Mouse (Mus musculus): ENCODE data around the gene Ddr1. TPM values are rescaled to one million over a fixed set of nuclear protein-coding genes. Genes with fewer than 3 reads are reported as not detected.

Ddr1 gene
- polyA plus RNA-seq, 1 experiment from 2014 or later: 49.1 TPM

DNA sequence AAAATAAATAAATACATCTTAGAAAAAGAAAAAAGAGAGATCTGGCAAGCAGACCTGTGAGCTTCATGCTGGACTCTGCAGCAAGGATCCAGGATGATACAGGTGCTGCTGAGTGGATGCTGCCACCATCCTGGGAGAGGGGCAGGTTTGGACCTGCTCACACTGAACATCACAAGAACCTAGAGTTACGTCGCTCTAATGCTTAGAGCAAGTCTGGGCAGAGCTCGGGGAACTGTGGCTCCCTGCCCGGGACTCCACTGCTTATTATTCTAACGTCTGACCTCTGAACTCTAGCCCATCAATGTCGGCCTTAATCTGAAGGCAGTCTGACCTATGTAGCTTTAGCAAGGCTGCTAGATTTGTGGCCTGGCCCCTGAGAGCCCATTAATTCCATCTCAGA, 23.8 kb downstream of the Ddr1 start:
- peak; percentile 43 for DNase-seq (ENCODE audit: low spot score)

DNA sequence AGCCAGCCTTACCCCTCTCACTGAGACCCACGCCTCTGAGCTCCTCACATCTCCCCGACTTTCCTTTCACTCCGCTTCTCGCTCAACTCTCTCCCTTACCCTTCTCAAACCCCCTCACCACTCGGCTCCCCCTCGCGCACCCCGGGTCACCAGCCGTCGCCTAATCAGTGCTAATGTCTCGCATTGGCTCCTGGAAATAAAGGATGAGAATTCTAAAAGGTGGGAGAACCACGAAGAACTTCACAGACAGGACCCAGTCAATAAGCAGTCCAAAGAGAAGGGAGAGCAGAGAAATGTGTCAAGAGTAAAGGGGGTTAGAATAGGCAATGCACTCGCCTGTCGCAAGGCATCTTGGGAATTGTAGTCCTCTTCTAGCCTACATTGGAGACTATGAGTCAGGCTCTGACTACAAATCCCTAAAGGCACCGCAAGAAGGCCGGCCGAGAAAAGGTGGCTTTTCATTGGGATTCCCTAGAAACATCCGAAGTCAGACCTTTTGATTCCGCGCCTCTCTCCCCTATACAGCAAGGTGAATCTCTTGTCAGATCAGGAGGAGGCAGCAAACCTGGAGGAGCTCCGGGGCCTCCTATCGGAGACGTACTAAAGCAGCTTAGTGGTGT, 30.9 kb downstream of the Ddr1 start, which contains the start of gene Gtf2h4:
Gtf2h4 (minus strand) TSS at position 324 of the 620 bp plus-strand sequence.
- DNase-seq (ENCODE audit: low spot score): peak; percentile 84
- Histone ChIP-seq H3K36me3 (replicated peaks) (peaks cover 26% of the 10 kb centered on the region), H3K27ac (replicated peaks) (peak within 1 kb of the TSS; percentile 86), H3K27me3 (replicated peaks; ENCODE audit: low read depth, poor library complexity, severe bottlenecking) (no peaks in the 10 kb centered on the region), H3K9me3 (no peaks in the 10 kb centered on the region), H3K4me3 (peak within 1 kb of the TSS; percentile 70), H3K4me1 (peaks cover 10% of the 10 kb centered on the region)
- WGBS: 2% methylated on average over 23 of the region's 23 CpGs

More for the DNA sequence above, 23.8 kb downstream of the Ddr1 start:
- Histone ChIP-seq H3K27me3 (replicated peaks; ENCODE audit: low read depth, poor library complexity, severe bottlenecking) (no peaks in the 10 kb centered on the region), H3K36me3 (replicated peaks) (peaks cover 51% of the 10 kb centered on the region), H3K4me3 (no peak overlapping the region), H3K4me1 (peaks cover 11% of the 10 kb centered on the region), H3K9me3 (no peaks in the 10 kb centered on the region), H3K27ac (replicated peaks) (no peak overlapping the region)
- WGBS: 24% methylated on average over 6 of the region's 6 CpGs

DNA sequence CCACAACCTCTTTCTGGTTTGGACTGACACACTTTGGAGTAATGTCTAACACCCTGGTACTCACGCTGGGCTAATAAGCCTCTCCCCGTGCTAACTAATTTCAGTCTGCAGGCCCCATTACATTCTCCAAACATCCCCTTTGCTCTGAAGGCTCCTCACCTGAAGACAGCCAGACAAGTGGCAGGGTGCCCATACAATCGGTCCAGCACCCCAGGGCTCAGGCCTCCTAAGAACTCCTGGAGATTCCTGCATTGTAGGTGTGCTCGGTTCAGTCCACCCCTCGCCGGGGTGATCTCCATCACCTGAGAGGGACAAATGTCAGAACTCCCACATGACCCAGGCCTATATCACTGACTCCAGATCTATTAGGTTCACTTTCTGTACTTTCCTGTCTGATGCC, 31.9 kb downstream of the Ddr1 start:
- Histone ChIP-seq H3K36me3 (replicated peaks) (peaks cover 26% of the 10 kb centered on the region), H3K9me3 (no peaks in the 10 kb centered on the region), H3K4me3 (peak overlapping the region; percentile 70), H3K27me3 (replicated peaks; ENCODE audit: low read depth, poor library complexity, severe bottlenecking) (no peaks in the 10 kb centered on the region), H3K4me1 (peaks cover 18% of the 10 kb centered on the region), H3K27ac (replicated peaks) (no peak overlapping the region)
- 89% methylated on average over 6 of the region's 6 CpGs for WGBS
- no peak for DNase-seq (ENCODE audit: low spot score)

DNA sequence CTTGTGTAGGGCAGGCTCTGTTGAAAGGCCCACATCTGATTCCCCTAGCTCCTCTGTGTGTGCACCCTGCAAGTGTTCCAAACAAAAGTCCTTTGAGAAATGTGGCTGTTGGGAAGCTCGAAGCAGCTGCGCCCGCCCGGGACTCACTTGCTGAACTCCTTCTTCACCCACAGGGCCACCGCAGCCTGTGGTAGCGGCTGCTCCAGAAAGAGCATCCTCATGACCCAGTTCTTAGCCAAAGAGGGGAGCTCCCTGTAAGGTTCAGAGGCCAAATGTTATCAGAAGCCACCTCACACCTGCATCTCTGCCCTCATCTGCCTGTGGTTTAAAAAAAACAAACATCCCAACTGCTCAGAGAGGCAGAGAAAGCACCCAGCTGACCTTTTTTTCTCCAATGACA, 32.6 kb downstream of the Ddr1 start:
- Histone ChIP-seq H3K9me3 (no peaks in the 10 kb centered on the region), H3K27me3 (replicated peaks; ENCODE audit: low read depth, poor library complexity, severe bottlenecking) (no peaks in the 10 kb centered on the region), H3K4me1 (peaks cover 22% of the 10 kb centered on the region), H3K36me3 (replicated peaks) (peaks cover 26% of the 10 kb centered on the region), H3K27ac (replicated peaks) (no peak overlapping the region), H3K4me3 (no peak overlapping the region)
- no peak for DNase-seq (ENCODE audit: low spot score)
- 91% methylated on average over 6 of the region's 6 CpGs for WGBS

DNA sequence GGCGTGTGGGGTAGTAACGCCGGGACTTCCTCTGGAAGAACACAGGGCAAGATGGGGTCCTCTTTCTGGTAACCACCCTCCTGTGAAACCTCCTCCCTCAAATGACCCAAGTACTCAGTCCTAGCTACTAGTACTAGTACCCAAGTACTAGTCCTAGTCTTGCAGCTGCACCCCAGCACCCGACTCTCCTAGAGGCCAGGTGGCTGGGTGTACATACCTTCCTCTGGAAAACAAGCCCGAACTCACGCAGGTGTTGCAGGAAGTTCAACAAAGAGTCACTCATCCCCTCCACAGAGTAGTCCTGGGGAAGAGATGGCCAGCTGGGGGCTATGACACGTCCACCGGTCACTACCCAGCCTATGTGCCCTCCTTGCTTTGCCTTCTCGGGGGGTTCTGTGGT, 34.7 kb downstream of the Ddr1 start:
- no peaks in the 10 kb centered on the region for H3K27me3 ChIP-seq (replicated peaks; ENCODE audit: low read depth, poor library complexity, severe bottlenecking)
- WGBS: 93% methylated on average over 9 of the region's 9 CpGs
- 0 out of 2 replicates have a peak overlapping the region, but pooled peaks have one; percentile 12 for H3K4me3 ChIP-seq
- H3K9me3 ChIP-seq: no peaks in the 10 kb centered on the region
- peaks cover 32% of the 10 kb centered on the region for H3K4me1 ChIP-seq
- no peak for DNase-seq (ENCODE audit: low spot score)
- H3K27ac ChIP-seq (replicated peaks): no peak overlapping the region
- peaks cover 39% of the 10 kb centered on the region for H3K36me3 ChIP-seq (replicated peaks)

DNA sequence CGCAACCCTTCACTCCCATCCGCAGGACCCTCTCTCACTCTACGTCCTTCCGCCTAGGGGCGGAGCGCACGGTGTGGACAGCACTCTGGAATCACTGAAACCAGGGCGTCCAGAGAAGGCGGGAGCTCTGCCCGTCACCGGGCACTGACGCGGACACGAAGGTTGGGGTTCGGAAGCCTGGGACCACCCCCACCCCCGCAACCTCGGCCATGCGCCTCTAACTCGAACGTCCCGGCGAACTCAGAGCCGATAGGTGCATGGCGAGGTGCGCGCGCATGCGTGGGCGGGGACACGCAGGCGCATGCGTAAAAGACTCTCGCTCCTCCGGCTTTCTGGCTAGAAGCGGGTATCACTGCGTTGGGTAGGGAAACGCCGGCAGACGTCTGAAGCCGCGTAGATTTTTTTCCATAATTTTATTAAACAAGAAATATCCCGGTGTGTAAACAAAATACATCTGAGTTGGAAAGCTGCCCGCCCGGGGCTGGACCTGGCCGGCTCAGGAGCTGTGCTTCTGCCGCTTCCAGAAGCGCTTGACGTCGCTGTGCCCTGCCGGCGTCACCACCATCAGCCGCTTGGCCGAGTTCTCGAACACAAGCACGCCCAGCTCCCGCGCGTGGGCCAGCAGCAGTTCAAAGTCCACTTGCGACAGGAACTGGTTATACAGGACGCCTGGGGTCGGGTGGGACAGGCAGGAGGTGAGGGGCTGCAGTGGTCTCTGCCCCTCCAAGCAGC, 36.9 kb downstream of the Ddr1 start, which contains the start of gene Vars2:
Vars2 (minus strand) TSS at position 259 of the 732 bp plus-strand sequence.
- Histone ChIP-seq H3K9me3 (no peaks in the 10 kb centered on the region), H3K4me1 (peaks cover 24% of the 10 kb centered on the region), H3K4me3 (peak within 1 kb of the TSS; percentile 80), H3K36me3 (replicated peaks) (peaks cover 59% of the 10 kb centered on the region), H3K27ac (replicated peaks) (peak within 1 kb of the TSS; percentile 94), H3K27me3 (replicated peaks; ENCODE audit: low read depth, poor library complexity, severe bottlenecking) (no peaks in the 10 kb centered on the region)
- DNase-seq (ENCODE audit: low spot score): peak; percentile 97
- under 1% methylated on average over 61 of the region's 61 CpGs for WGBS

DNA sequence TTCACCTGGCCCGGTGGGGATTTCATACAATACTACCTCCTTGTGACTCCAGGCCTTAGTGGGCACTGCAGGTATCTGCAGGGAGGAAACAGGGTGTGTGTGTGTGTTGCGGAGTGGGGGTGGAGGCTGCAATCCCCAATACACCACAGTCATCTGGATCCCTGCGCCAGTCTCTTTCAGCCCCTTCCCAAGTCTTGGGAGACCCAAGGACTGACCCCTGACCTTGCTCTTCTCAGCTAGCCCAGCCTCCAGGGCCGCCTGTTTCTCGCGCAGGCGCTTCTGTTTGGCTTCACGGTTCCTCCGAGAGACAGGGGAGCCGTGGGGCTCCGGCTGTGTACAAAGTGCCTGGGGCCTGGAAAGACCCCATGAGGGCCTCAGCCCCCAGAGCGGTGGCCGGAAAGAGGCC, 37.6 kb downstream of the Ddr1 start:
- H3K36me3 ChIP-seq (replicated peaks): peaks cover 62% of the 10 kb centered on the region
- H3K27me3 ChIP-seq (replicated peaks; ENCODE audit: low read depth, poor library complexity, severe bottlenecking): no peaks in the 10 kb centered on the region
- DNase-seq (ENCODE audit: low spot score): peak; percentile 75
- H3K4me3 ChIP-seq: peak overlapping the region; percentile 80
- WGBS: 3% methylated on average over 13 of the region's 13 CpGs
- no peaks in the 10 kb centered on the region for H3K9me3 ChIP-seq
- peak overlapping the region; percentile 94 for H3K27ac ChIP-seq (replicated peaks)
- H3K4me1 ChIP-seq: peaks cover 22% of the 10 kb centered on the region

DNA sequence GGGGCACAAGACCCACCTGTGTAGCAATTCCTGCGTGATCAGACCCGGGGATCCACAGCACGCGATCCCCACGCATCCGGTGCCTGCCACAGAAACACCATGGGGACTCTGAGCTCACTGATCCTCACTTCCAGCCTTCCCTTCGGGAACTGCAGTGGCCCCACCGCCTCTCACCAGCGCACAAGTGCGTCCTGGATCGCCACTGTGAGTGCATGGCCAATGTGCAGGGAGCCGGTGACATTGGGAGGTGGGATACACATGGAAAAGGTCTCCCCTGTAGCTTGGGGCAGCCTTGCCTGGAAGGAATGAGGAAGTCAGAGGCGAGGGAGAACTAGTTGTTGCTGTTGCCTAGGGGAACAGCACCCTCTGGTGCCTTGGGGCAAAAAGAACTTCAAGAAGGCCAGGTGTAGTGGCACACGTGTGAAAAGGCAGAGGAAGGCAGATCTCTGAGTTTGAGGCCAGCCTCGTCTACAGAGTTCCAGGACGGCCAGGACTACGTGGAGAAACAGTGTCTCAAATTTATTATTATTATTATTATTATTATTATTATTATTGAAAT, 38.4 kb downstream of the Ddr1 start:
- no peak for DNase-seq (ENCODE audit: low spot score)
- no peaks in the 10 kb centered on the region for H3K9me3 ChIP-seq
- H3K4me3 ChIP-seq: 0 out of 2 replicates have a peak overlapping the region, but pooled peaks have one; percentile 4
- H3K4me1 ChIP-seq: peaks cover 22% of the 10 kb centered on the region
- WGBS: 81% methylated on average over 17 of the region's 17 CpGs
- no peak overlapping the region for H3K27ac ChIP-seq (replicated peaks)
- no peaks in the 10 kb centered on the region for H3K27me3 ChIP-seq (replicated peaks; ENCODE audit: low read depth, poor library complexity, severe bottlenecking)
- peaks cover 67% of the 10 kb centered on the region for H3K36me3 ChIP-seq (replicated peaks)

DNA sequence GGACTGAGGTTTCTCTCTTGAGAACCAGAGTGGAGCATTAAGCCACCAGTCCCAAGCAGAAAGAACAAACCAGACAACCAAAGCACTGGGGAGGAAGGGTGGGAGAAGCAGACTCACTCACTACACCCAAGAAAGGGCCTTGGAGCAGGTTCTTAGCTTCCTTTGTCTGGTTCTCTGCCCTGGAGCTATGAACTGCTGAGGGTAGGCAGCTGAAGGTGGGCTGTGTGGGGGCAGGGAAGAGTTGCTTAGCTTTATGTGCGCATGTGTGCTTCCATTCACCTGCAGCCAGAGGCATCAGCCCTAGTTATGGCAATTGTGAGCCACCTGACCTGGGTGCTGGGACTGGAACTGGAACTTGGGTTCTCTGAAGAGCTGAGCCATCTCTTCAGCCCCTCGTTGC, 51.3 kb downstream of the Ddr1 start:
- no peak for DNase-seq (ENCODE audit: low spot score)
- Histone ChIP-seq H3K27ac (replicated peaks) (peak overlapping the region; percentile 44), H3K27me3 (replicated peaks; ENCODE audit: low read depth, poor library complexity, severe bottlenecking) (no peaks in the 10 kb centered on the region), H3K4me3 (no peak overlapping the region), H3K36me3 (replicated peaks) (peaks cover 38% of the 10 kb centered on the region), H3K4me1 (peaks cover 2% of the 10 kb centered on the region; the same call in 1 of the 2 replicates), H3K9me3 (no peaks in the 10 kb centered on the region)
- WGBS: 77% methylated on average over 2 of the region's 2 CpGs

DNA sequence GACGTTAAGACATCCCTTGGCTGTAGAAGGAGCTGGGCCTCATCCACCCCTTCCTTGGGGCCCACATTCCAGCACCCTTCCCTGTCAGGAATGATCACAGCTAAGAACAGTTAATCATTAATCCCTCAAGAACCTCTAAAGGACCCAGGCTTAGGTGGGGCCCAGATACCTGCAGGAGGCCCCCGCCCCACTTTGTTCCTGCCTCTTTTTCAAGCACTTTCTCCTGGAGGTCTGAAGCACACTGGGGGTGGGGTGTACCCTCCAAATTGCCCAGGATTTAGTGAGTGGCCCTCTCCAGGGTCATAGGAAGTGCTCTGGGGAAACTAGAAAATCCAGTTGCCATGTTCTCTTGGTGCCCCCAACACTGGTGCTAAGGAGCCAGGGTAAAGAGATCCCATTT, 55.0 kb downstream of the Ddr1 start:
- H3K4me1 ChIP-seq: peaks cover 2% of the 10 kb centered on the region; the same call in 1 of the 2 replicates
- 69% methylated on average over 2 of the region's 2 CpGs for WGBS
- H3K27me3 ChIP-seq (replicated peaks; ENCODE audit: low read depth, poor library complexity, severe bottlenecking): no peaks in the 10 kb centered on the region
- H3K4me3 ChIP-seq: no peak overlapping the region
- no peak for DNase-seq (ENCODE audit: low spot score)
- no peaks in the 10 kb centered on the region for H3K9me3 ChIP-seq
- no peak overlapping the region for H3K27ac ChIP-seq (replicated peaks)
- H3K36me3 ChIP-seq (replicated peaks): peaks cover 1% of the 10 kb centered on the region

DNA sequence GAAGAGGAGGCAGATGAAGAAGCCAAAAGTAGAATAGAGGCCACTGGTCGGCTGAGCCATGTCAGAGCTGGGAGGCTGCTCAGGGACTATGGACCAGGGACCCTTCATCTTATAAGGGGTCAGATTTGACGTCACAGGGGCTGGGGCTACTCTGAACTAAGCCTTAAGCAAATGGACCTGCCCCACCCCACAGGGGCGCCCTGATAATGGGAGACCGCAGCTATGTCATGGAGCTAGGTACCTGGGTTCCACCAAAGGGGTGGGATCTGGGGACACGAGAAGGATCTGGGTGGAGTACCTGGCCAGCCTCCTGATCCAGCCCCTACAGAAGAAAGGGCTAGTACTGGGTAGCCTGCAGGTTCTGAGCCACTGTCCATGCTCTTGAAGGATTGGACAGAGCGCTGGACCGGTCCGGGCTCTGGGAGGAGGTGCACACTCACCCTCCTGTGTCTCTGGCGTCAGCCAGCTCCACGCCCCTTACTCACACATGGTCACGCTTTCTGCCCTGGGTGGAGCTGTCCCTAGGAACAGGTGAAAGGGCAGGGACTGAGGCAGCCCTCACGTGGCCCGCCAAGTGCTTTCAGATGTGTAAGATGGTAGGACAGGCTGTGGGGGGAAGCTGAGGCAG, 60.7 kb downstream of the Ddr1 start, which contains the start of gene Mucl3:
Mucl3 (minus strand) TSS at position 87 of the 628 bp plus-strand sequence.
- 0 out of 2 replicates have a peak, but pooled peaks cover 4% of the 10 kb centered on the region for H3K4me1 ChIP-seq
- DNase-seq (ENCODE audit: low spot score): no peak
- H3K4me3 ChIP-seq: no peak within 1 kb of the TSS
- H3K9me3 ChIP-seq: no peaks in the 10 kb centered on the region
- WGBS: 73% methylated on average over 13 of the region's 13 CpGs
- H3K27ac ChIP-seq (replicated peaks): no peak within 1 kb of the TSS
- H3K36me3 ChIP-seq (replicated peaks): no peaks in the 10 kb centered on the region
- H3K27me3 ChIP-seq (replicated peaks; ENCODE audit: low read depth, poor library complexity, severe bottlenecking): peaks cover 8% of the 10 kb centered on the region; the same call in 1 of the 2 replicates

DNA sequence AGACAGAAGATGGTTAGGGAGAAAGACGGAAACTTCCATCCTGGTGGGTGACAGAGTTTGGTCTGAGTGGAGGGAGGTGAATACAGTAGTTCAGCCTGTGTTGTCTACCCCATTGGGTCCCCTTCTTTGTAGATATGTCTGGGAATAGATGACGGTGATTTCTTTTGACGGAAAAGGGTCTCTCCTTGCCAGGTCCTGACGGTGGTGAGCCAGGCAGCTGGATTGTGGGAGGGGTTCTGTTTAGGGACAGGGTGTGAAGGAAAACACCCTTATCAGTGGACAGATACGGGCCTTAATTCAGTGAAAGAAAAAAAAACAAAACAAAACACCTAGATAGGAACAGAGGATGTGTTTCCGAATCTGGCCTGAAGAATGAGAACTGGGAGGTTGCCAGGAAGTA, 65.1 kb downstream of the Ddr1 start:
- 82% methylated on average over 6 of the region's 6 CpGs for WGBS
- no peak overlapping the region for H3K27ac ChIP-seq (replicated peaks)
- no peaks in the 10 kb centered on the region for H3K9me3 ChIP-seq
- peaks cover 22% of the 10 kb centered on the region for H3K27me3 ChIP-seq (replicated peaks; ENCODE audit: low read depth, poor library complexity, severe bottlenecking)
- no peaks in the 10 kb centered on the region for H3K36me3 ChIP-seq (replicated peaks)
- no peak for DNase-seq (ENCODE audit: low spot score)
- 0 out of 2 replicates have a peak, but pooled peaks cover 15% of the 10 kb centered on the region for H3K4me1 ChIP-seq
- H3K4me3 ChIP-seq: no peak overlapping the region

Measured in embryonic facial prominence, embryonic 10.5 days (tissue).